Mouse (Mus musculus) cerebellum, adult 18-20 months (tissue): Measurements from ENCODE around the gene Col4a2.

Experiments used
- DNase-seq, 2 experiments: peaks; one replicate each; pipeline ENCODE4 v3.0.0; 2021

Col4a2 gene

DNA sequence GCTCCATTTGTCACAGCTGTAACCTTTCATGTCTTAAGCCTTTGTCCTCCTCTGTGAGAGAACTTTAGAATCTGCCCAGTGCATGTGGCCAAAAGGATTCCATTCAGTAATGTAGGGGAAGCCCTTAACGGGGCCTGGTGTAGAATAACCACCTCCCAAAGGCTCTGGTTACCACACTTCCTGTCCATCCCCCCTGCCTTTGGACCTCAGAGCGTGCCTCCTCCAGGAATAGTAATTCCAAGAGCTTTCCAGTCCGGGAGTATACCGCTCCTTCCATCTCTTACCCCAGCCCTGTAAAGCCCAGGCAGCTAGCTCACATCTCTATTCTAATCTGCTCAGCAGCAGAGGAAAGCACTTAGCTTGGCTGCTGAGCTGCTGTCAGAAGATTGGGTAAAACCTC is 14.7 kb downstream of the Col4a2 start:
- no peak for DNase-seq

DNA sequence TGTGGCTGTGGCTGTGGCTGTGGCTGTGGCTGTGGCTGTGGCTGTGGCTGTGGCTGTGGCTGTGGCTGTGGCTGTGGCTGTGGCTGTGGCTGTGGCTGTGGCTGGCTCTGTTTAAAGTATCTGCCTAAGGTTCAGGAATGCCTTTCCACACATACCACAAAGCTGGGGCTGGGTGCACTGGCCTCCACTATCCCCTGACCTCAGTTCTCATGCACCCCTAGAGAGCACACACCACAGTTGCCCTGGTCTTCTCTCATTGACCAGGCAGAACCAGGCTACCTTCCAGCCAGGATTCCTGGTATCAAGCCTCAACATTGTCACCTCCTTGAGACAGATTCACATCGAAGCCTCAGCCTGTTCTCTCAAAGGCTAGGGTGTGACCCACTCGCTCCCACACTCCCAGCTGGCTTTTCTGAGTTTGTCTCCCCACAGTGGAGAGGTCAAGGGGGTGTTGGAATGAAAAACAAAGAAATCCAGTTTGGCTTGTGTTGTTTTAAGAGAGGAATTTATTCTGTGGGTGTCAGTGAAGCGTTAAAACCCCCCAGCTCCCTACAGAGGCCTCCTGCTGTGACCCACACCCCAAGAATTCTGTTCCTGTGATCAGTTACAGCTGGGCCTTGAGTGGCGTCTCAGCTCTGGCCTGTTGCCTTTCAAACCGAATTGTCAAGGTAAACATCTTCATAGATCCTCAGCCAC is 15.3 kb downstream of the Col4a2 start:
- DNase-seq: no peak

DNA sequence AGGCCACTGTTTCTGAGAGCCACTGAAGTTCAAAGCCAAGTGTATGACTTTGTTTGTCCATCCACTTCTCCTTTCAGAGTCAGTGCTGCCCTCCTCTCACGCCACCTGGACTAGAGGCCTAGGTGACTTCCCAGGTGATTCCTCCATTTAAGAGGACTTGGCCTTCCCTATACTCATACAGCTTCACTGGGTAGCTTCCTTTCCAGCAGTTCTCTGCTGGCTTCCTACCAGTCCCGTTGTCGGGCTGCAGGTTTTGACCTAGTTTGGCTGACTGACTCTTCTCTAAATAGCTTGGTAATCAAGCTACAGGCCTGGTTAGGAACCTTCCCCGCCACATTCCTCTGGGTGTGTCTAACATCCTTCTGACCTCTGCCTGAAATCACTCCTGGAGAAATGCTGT is 19.0 kb downstream of the Col4a2 start:
- no peak for DNase-seq

DNA sequence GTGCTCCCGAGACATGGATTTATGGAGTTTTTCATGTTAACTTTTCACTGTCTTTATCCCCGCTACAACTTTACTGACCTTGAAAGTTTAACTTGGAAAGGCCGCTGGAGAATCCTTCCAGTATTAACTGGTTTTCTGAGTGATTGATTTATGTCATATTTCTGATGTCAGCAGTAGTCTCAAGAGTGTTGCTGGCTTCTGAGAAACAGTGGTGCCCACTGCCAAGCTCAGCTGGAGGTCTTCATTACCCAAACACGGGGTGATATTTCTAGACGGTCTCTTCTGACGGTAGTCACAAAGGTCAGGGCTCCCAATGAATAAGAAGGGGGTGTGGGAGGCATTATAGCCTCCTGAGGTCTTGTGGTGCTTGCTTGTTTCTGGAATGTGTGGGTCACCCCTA is 21.1 kb downstream of the Col4a2 start:
- no peak for DNase-seq

DNA sequence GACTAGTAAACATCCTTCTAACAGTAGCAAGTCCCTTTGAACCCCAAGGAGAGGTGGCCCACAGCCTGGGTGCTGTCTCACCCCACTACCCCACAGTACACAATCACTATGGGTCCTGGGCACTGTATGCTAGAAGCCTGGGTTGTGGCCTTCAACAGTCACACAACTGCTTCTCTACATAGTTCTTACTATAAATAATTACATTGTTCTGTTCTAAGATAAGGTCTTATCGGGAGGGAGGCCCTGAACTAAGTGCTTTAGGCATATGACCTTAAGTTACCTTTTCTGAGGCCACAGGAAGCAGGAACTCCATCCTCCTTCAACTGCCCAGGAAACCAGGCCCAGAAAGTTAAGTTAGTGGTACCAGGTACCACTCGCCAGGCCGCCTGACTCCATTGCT is 21.9 kb downstream of the Col4a2 start:
- DNase-seq: no peak

DNA sequence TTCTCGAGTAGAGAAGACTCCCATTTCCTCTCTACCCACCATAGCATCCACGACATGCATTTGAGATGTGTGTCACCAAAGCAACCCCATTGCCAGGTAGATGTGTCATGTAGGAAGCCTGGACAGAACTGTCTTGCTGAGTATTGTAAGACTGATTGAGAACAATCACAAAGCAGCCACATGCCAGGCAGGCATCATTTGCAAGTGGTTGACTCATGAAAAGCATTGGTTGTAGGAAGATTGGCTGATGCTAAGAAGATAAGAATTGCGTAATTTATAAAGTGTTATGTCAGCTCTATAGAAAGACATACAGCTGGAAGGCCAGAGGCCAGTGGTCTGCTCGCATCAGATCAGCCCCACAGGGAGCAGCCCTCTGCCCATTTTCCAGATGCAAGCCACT is 22.6 kb downstream of the Col4a2 start:
- DNase-seq: no peak

DNA sequence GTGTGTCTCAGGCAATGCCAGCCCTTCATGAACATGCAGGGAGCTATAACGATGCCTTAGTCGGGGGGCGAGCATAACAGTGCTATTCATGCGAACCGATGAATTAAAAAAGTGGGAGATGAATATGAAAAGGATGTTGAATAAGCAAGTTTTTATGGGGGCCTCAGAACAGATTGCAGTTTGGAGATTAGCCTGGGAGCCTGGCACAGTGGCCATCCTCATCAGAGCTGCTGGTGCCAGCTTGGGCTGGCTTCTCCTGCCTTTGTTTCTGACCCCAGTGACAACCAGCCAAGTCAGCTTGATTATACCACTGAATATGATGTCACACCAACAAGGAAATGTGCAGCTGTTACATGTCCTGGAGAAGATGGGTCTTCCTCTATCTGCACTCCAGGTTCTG is 23.7 kb downstream of the Col4a2 start:
- no peak for DNase-seq

DNA sequence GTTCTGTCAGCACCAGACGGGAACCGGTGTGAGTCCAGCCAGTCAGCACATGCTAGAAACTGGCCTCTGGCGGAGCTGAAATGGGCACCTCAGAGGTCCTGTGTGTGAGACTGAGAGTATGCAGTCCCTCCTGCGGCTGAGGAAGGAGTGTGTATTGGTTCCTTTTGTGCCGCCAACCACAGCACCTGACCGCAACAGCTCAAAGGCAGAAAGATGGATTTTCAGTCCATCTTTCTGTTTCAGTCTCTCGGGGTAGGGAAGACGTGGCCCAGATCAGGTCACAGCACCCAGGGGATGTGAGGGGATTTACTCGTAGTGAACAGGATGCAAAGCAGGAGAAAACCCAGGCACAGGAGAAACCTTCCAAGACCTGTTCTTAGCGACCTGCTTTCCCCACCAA is 25.0 kb downstream of the Col4a2 start:
- DNase-seq: no peak

DNA sequence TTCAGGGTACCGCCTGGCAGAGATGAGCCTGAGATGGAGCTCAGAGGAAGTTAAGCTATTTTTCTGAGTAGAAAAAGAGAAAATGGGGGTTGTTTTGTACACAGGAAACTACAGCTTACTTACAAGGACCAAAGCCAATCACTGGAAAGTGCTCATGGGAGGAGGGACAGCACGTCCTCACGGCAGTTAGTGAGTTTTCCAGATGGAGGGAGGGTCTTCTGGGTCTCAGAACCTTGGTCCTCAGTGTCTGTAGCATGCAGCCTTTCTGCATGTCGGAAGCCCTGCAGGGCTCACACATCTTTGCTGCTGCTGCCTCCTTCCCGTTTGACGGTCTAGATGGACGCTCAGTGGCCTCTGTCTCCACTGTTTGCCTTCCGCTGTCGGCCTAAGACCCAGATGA is 25.9 kb downstream of the Col4a2 start:
- DNase-seq: no peak

DNA sequence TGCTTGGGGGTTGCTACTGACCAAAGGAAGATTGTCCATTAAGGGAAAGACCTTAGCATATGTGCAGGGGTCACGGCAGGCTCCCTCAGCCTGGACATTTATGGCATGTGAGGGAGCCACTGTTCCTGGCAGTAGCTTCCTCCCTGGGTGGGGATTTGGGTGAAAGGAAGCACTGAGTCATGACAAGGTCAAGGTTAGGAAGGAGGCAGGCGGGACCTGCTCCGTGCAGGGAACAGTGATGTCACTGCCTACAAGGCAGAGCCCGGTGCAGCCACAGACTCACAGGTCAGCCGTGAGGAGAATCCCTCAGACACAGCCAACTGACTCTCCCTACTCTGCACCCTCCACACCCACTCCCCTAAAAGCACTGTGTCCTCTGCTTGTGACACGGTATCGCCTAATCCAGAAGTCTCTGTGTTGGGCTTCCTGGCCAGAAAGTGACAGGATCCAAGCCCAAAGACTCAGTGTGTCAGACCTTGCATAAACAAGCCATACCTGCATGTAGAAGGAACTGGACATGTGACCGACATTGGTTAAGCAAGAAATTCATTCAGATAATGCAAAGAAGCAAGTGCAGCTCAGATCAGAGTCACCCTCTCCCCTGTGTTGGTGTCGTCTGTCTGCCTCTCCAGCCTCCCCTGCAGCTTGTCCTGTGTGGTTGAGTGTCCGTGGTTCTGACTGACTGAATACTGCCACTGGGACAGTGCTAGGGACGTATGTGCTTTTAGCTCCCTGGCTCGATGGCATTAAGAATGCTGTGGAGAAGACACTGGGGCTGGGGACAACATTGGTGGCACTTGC is 27.9 kb downstream of the Col4a2 start:
- no peak for DNase-seq

DNA sequence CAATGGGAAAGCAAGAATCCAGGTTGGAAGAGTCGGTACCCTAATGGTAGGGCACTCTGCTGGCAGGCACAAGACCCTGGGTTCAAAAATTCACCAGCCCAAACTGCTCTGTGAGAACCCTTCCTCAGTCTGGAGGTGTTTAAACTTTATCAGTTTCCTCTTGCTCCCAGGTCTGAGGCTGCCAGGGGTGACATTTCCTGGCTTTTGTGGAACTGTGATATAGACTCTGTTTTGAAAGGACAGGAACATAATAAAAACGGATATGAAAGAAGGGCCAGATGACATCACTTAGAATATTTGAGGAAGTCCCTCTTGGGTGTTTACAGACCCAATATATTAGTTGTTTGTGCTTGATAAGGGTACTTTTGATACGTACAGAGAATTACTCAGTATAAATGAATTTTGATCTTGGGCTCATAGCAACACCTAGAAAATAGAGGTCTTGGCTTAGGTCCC is 28.5 kb downstream of the Col4a2 start:
- DNase-seq: no peak

DNA sequence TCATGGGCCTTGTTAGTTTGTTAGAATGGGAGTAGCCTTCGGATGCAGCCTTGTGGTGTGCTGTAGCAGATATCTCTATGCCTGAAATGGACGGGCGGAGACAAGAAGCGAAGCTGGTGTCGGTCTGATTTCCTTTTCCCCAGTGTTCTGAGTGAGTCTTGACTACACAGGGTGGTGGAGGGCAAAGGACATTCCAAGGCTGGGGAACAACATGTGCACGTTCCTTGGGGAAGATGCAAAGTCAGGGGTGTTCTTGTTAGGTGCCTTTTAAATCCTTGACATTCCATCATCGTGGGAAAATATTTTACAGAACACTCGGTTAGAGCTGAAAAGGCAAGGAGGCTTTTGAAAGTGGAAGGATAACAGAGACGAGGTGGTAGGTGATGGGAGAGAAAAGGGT is 31.9 kb downstream of the Col4a2 start:
- no peak for DNase-seq

DNA sequence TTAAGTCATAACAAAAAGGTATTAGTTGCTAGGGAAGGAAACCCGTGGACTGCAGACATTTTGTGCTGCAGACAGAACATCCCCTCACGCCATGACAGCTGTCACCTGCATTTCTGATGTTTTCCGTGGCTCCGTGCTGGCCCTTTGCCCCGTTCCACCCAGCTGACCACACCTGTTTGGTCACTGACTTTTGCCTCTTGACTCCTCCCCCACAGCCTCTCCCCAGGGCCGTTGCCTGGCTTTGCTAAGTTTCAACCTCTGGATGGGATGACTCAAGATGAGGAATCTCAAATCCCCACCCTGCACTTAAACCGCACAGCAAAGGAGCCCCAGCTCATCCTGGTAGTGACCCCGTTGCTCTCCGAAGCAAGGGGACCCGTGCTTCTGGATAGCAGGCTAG is 33.6 kb downstream of the Col4a2 start:
- DNase-seq: no peak

DNA sequence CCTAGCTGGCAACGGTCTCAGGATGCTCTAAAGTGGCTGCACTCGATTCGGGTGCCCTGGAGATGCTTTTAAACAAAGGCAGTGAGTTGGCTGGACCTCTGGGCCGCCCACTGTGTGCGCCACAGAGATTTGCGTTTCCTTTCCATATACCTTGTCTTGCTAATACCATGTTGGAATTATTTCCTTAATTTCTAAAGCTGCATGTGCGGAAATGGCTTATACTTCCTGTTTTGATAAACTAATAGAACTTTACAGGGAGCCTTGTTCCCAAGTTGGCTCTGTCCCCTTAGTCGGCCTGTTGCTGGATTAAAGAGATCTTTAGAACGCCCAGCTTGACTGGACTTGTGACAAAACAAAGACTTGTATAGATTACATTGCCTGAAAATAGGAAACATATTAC is 35.1 kb downstream of the Col4a2 start:
- DNase-seq: no peak

DNA sequence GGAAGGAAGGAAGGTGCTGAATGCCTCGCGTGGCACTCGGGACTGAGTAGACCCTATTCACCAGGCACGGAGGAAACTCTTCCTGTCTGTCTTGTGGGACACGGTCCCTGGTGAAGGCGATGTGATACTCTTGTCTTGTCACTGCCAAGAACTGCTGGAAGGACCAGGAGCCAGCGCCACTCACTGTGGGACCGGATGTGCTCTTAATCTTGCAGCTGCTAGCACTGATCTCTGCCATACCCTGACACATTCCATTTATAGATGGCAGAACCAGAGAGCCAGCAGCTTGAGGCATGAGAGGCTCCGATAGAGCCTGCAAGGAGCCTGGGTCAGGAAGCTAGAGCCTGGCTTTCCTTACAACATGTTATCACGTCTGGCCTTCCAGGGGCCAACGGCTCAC is 36.0 kb downstream of the Col4a2 start:
- DNase-seq: no peak

DNA sequence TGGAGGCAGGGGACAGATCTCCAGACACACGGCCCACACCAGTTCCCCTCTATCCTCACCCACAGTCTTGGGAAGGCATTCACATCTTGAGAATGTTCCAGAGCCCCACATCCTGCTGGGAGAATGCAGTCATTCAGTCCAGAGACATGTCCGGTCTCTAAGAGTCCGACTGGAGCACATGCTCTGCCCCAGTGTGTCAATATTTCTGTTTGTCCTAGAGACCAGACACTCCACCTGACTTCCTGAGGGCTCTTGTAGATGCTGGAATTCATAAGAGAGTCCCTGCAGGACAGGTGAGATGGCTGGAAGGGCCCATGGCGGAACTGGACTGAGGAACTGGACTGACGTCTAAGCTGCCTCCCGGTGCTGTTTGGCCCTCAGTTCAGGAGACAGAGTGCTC is 38.8 kb downstream of the Col4a2 start:
- DNase-seq: no peak

DNA sequence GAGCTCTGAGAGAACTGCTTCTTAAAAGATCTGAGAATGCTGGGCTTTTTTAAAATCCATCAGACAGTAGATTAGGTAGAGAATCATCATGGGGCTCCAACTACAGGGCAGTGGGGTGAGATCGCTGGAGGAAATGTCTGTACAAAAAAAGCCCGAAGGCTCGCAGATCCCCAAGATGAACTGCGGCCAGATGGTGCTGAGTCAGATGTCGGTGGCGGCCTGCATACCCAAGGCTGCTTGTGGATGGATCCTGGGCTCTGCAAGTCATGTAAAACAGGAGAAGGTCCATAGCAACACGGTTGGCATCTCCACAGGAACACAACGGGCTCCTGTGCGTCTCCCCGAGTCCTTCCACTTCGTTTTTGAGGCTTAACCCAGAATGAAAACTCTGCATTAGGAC is 39.9 kb downstream of the Col4a2 start:
- no peak for DNase-seq

DNA sequence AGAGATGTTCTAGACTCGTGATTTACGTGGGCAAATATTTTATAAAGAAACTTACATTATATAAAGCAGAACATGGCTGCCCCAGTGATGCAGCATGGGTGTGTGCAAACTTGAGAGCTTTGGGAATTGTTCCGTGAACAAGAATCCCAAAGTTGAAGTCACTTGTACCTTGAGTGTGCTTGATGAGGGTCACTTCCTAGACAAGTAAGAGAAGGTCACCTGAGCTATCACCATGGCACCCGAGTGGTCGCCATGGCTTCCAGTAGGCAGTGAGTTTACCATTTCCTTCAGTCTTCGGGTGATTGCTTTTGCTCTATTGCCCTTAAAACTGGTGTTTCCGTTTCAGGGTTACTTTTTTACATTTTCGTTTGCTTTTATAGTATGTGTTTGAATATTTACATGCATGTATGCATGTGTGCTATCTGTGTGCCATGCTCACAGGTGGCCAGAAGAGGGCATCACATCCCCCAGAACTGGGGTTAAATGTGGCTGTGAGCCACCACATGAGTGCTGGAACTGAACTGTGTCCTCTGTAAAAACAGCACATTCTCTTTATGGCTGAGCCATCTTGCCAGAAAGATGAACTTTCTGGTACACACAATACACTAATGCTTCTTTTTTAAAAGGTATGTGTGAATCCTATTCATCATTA is 42.3 kb downstream of the Col4a2 start:
- DNase-seq: no peak

DNA sequence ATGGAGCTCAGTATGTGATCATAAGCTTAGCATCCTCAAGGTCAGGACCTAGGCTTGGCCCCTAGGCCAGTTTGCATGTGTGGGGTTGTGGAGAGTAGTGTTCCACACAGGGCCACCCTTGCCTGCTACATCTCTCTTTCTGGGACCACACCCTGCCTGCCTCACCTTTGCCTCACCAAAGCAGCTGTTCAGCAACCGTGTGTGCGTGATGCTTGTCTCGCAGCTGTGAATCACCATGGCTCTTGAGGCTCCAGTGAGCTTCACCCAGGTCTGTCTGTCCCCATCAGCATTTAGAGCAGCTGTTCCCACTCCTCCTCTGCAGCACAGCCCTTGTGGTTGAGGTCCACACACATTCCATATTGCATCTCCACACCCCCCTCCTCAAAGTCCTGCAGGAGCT is 43.3 kb downstream of the Col4a2 start:
- no peak for DNase-seq

DNA sequence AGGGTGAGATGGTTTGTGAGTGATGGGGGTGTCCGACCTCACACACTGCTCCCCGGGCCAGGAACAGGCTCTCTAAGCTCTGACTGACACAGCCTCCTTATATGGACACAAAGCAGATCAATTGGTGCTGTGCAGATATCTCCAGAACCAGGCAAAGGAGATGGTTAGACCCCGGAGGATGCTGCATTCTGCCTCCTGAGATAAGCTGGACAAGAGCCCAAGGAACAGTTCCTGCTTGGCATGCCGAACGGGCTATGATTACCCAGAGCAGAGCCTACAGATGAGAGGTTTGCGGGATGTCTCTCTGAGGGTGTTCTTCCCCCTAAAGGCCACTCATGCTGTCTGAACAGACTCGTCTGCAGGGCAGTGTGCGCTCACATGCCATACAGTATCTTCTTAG is 44.2 kb downstream of the Col4a2 start:
- no peak for DNase-seq

DNA sequence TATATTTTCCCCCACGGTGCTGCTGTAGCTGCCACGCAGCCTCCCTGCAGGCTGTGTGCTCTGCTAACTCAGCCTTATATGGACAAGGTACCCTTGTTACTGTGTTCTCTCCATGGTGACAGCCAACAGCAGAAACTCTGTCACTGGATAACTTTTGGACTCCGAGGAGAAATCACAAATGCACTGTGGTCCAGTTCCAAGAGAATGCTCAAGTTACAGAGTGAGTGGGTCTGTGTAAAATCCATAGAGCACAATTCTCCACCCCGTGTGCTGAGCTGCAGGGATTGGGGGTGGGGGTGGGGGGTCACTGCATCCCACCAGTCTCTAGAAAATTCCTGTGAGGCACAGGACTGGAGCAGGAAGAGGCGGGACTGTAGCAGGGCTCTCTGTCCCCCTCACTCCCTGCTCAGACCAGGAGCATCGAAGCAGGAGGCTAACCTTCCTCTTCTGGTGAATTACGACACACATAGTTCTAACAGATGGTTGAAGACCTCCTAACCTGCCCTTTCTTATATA is 45.4 kb downstream of the Col4a2 start:
- no peak for DNase-seq

DNA sequence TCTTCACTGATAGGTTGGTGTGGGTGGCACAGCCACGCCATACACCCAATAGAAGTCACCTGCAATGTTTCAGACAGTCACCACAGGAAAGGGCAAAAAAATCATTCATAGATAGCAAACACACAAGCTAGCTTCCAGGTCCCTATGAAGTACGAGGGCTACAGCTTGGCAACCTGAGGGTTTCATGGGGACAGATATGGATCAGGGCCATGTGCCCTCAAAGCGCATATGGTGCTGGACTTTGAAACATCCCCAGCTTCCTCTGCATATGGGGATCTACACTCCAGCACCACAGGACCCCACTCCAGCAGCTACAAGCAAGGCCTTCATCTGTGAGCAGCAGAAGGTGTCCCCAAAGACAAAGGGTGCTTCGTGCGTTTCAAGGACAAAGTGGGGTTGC is 47.2 kb downstream of the Col4a2 start:
- no peak for DNase-seq

DNA sequence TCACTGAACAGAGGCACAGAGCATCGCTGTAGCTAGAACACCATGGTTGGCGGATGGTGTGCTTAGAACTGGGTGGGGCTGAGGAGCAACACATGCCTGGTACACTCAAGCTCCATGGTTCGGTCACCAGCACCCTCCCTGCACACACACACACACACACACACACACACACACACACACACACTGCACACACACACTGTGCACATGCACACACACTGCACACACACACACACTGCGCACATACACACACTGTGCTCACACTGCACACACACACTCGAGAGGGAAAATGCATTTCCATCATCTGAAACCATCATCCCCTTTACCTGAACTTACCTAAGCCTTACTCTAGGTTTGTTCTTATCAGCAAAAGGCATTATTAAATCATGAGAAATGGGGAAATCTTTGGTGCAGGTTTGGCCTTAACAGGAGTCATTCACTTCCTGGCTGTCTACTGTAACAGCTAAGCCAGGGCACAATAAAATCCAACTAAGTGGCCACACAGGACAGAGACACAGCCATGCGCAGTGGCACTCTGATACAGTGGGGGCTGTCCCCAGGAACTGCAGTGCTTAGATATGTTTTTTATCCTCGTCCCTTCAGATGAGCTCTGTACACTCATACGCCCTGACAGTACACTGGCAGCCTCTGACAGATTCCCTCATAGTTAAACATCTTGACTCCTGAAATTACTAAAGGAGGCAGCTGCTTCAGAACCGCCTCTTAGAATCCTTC is 49.1 kb downstream of the Col4a2 start:
- no peak for DNase-seq
